Mouse (Mus musculus) limb, embryonic 13.5 days (tissue): ENCODE data around the gene Eid3. TPM values are rescaled to one million over a fixed set of nuclear protein-coding genes. Genes with fewer than 3 reads are reported as not detected.

Experiments used
- ATAC-seq: fragments of 200-750 bp; cut with Nextera tagmentation; 2 replicates; pipeline ENCODE4 v1.8.0; 2017; ENCODE audit warnings: low read depth, moderate number of reproducible peaks, moderate TSS enrichment; ENCODE audit not compliant: low FRiP score
- H3K27ac ChIP-seq: fragments of 300-500 bp; sonication (generic); 2 replicates; pipeline ENCODE4 v1.5.1; 2015; ENCODE audit warnings: inconsistent platforms, mild to moderate bottlenecking, moderate library complexity
- H3K27me3 ChIP-seq: fragments of 300-500 bp; sonication (generic); 2 replicates; pipeline ENCODE4 v1.6.1; 2015; ENCODE audit warnings: mild to moderate bottlenecking, inconsistent platforms
- H3K36me3 ChIP-seq: fragments of 300-500 bp; sonication (generic); 2 replicates; pipeline ENCODE4 v1.6.1; 2015; ENCODE audit warnings: inconsistent platforms, mild to moderate bottlenecking, moderate library complexity
- H3K4me1 ChIP-seq: fragments of 300-500 bp; sonication (generic); 2 replicates; pipeline ENCODE4 v1.6.1; 2015; ENCODE audit warnings: inconsistent platforms
- H3K4me2 ChIP-seq: fragments of 300-500 bp; sonication (generic); replicated peaks from 2 replicates; pipeline ENCODE4 v1.6.1; 2015; ENCODE audit warnings: inconsistent platforms, mild to moderate bottlenecking, moderate library complexity
- H3K4me3 ChIP-seq: fragments of 300-500 bp; sonication (generic); 2 replicates; pipeline ENCODE4 v1.5.1; 2015; ENCODE audit warnings: moderate library complexity, mild to moderate bottlenecking, inconsistent platforms
- H3K9ac ChIP-seq: fragments of 300-500 bp; sonication (generic); 2 replicates; pipeline ENCODE4 v1.6.1; 2015; ENCODE audit warnings: mild to moderate bottlenecking, inconsistent platforms
- H3K9me3 ChIP-seq: fragments of 300-500 bp; sonication (generic); 2 replicates; pipeline ENCODE4 v1.6.1; 2016; ENCODE audit warnings: inconsistent platforms
- WGBS: fragments of 180-500 bp; shearing (Covaris S2); methylation state at CpG from one replicate; pipeline ENCODE4 v1.1.7; 2015; 5-methylcytosine and 5-hydroxymethylcytosine counted together
- polyA plus RNA-seq: library from polyadenylated mRNA; unstranded; fragments of >200 nt; fragmentation: Nextera tagmentation; extraction: Ambion mirVana; gene quantifications from 2 replicates; pipeline ENCODE4 v1.2.1, GENCODE M21; 2015

Eid3 gene
- polyA plus RNA-seq, 1 experiment from 2014 or later = 0.51 TPM

DNA sequence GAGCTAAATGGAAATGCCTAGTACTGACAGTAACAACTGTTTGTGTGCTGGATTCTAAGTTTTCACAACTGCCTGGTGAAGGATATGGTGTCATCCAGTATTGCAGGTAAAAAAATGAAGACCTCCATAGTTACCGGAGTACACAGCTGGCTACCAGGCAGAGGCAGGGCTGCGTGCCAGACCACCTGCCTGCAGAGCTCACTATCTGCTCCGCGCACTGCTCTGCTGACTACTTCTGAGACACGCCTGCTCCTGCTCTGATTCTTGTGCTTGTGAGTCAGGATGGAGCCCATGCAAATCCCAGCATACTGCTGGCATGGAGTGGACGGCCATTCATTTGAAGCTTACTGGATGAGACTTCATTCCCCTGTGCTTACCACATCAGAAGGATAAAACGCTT lies 2.6 kb upstream of the Eid3 start:
- Histone ChIP-seq H3K27me3 (no peaks in the 10 kb centered on the region), H3K36me3 (peaks cover 47% of the 10 kb centered on the region), H3K4me3 (no peak overlapping the region), H3K27ac (no peak overlapping the region), H3K9me3 (no peaks in the 10 kb centered on the region), H3K4me2 (no peak overlapping the region), H3K4me1 (peaks cover 34% of the 10 kb centered on the region), H3K9ac (no peak overlapping the region)
- 74% methylated on average over 7 of the region's 7 CpGs for WGBS
- ATAC-seq = no peak

GRCm38 (mm10) chr10:82866832-82867231 lies 406 bp downstream of the Eid3 start:
- H3K4me3 ChIP-seq = no peak overlapping the region
- H3K27me3 ChIP-seq = no peaks in the 10 kb centered on the region
- H3K4me2 ChIP-seq = no peak overlapping the region
- no peak overlapping the region for H3K9ac ChIP-seq
- WGBS = 91% methylated on average over 18 of the region's 18 CpGs
- H3K9me3 ChIP-seq = no peaks in the 10 kb centered on the region
- H3K27ac ChIP-seq = no peak overlapping the region
- no peak for ATAC-seq
- peaks cover 58% of the 10 kb centered on the region for H3K36me3 ChIP-seq
- H3K4me1 ChIP-seq = peaks cover 22% of the 10 kb centered on the region

DNA sequence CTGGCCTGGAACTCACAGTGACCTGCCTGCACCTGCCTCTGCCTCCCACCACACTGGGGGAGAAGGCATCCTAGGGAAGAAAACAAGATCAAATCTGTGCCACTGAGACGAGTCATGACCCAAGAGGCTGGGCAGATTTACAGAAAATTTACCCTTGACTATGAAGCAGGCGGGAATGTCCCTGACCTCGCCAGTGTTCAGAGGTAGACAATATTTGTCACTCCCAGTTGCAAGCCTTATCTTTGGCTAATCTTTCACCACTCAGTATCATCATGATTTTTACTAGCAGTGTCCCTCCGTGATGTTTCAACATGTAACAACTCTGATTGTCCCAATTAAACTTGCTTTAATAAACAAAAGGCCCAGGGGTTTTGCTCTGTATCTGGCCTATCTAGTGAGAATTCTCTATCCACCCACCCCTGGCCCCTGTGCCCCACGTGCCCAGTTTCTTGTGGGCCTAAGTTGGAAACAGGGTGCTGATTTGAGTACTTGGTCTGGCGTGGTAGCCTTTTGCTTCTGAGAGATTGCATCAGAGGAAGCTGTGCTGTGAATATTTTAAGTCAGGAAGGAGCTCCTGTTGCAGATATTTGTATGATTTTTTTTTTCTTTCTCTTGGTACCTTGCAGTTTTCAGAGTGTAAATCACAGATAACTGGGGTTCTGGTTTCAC lies 2.1 kb downstream of the Eid3 start:
- WGBS = 87% methylated on average over 6 of the region's 6 CpGs
- no peak overlapping the region for H3K27ac ChIP-seq
- peaks cover 19% of the 10 kb centered on the region for H3K4me1 ChIP-seq
- H3K36me3 ChIP-seq = peaks cover 56% of the 10 kb centered on the region
- no peaks in the 10 kb centered on the region for H3K9me3 ChIP-seq
- no peaks in the 10 kb centered on the region for H3K27me3 ChIP-seq
- H3K9ac ChIP-seq = no peak overlapping the region
- no peak overlapping the region for H3K4me2 ChIP-seq
- no peak for ATAC-seq
- no peak overlapping the region for H3K4me3 ChIP-seq

- peaks cover 70% of the 10 kb centered on the region for H3K36me3 ChIP-seq
- H3K4me3 ChIP-seq = no peak overlapping the region
- H3K27ac ChIP-seq = no peak overlapping the region
- no peak for ATAC-seq
- 89% methylated on average over 10 of the region's 10 CpGs for WGBS
- no peak overlapping the region for H3K4me2 ChIP-seq
- no peaks in the 10 kb centered on the region for H3K9me3 ChIP-seq
- H3K4me1 ChIP-seq = peaks cover 14% of the 10 kb centered on the region
- H3K9ac ChIP-seq = no peak overlapping the region
- no peaks in the 10 kb centered on the region for H3K27me3 ChIP-seq
Measured at GRCm38 (mm10) chr10:82875446-82875845, 9.0 kb downstream of the Eid3 start.

DNA sequence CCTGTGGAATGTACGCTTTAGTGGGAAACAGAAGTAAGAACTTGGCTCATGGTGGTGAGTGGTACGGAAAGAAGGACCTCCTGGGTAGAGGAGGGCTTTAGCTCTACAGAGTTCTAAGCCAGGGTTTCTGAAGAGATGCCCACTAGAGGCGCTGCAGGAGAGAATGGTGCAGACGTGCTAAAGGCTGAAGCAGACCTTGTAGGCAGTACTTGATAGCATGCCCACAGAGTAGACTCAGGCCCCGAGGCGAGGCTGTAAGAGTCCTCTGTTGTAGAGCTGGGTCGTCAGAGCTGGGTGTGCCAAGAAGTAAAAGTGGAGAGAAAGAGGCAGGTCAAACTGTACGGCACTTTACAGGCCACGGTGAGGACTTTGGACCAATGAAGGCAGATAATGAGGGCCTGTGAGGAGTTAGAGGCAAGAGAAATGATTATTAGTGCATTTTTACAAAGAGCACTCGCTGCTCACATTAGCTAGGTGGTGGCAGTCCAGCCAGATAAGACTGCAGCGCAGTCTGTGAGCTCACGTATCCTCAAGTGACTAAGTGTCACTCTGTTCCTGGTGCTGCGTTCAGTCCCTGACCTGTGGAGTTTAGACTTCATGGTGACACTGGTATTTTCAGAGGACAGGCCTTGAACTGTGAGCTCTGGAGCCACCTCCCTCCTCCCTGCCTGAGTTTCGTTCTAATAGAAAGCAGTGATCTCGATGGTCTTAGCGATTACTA lies 9.8 kb downstream of the Eid3 start:
- ATAC-seq = no peak
- Histone ChIP-seq H3K27me3 (no peaks in the 10 kb centered on the region), H3K4me3 (no peak overlapping the region), H3K36me3 (peaks cover 75% of the 10 kb centered on the region), H3K9ac (no peak overlapping the region), H3K27ac (no peak overlapping the region), H3K4me2 (no peak overlapping the region), H3K9me3 (no peaks in the 10 kb centered on the region), H3K4me1 (peaks cover 14% of the 10 kb centered on the region)
- 84% methylated on average over 16 of the region's 16 CpGs for WGBS

- H3K36me3 ChIP-seq = peaks cover 89% of the 10 kb centered on the region
- H3K4me1 ChIP-seq = no peaks in the 10 kb centered on the region
- no peak overlapping the region for H3K27ac ChIP-seq
- no peaks in the 10 kb centered on the region for H3K27me3 ChIP-seq
- H3K9me3 ChIP-seq = no peaks in the 10 kb centered on the region
- no peak for ATAC-seq
- no peak overlapping the region for H3K4me3 ChIP-seq
- no peak overlapping the region for H3K4me2 ChIP-seq
- H3K9ac ChIP-seq = no peak overlapping the region
- WGBS = 95% methylated on average over 6 of the region's 6 CpGs
Measured at GRCm38 (mm10) chr10:82887354-82887753, 20.9 kb downstream of the Eid3 start.

DNA sequence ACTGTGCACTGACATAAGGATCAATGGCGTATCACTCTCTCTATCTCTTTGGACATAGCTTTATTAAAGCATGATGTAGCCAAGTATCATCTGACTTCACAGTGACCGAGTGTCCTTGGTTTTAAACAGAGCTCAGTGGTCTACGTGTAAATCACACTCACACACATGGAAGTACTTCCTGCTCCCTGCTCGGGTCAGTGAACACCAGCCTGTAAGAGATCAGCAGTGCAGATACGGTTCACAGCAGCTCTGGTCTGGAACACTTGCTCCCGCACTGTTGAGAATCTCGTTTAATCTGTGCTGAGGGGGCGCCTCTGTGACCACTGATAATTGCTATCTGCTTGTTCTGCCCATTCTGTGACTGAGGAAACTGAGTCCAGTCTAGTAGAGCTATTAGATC lies 22.1 kb downstream of the Eid3 start:
- H3K4me3 ChIP-seq = no peak overlapping the region
- no peaks in the 10 kb centered on the region for H3K27me3 ChIP-seq
- no peaks in the 10 kb centered on the region for H3K4me1 ChIP-seq
- peaks cover 89% of the 10 kb centered on the region for H3K36me3 ChIP-seq
- no peak overlapping the region for H3K27ac ChIP-seq
- no peak for ATAC-seq
- H3K9me3 ChIP-seq = no peaks in the 10 kb centered on the region
- 88% methylated on average over 8 of the region's 8 CpGs for WGBS
- no peak overlapping the region for H3K4me2 ChIP-seq
- no peak overlapping the region for H3K9ac ChIP-seq

GRCm38 (mm10) chr10:82889447-82889973 lies 23.1 kb downstream of the Eid3 start:
- Histone ChIP-seq H3K27me3 (no peaks in the 10 kb centered on the region), H3K4me3 (no peak overlapping the region), H3K9ac (no peak overlapping the region), H3K9me3 (no peaks in the 10 kb centered on the region), H3K4me2 (no peak overlapping the region), H3K36me3 (peaks cover 90% of the 10 kb centered on the region), H3K4me1 (no peaks in the 10 kb centered on the region), H3K27ac (no peak overlapping the region)
- no peak for ATAC-seq
- 65% methylated on average over 9 of the region's 9 CpGs for WGBS

GRCm38 (mm10) chr10:82890936-82891335 lies 24.5 kb downstream of the Eid3 start:
- ATAC-seq = no peak
- Histone ChIP-seq H3K27ac (no peak overlapping the region), H3K9me3 (no peaks in the 10 kb centered on the region), H3K4me2 (no peak overlapping the region), H3K27me3 (no peaks in the 10 kb centered on the region), H3K9ac (no peak overlapping the region), H3K36me3 (peaks cover 89% of the 10 kb centered on the region), H3K4me3 (no peak overlapping the region), H3K4me1 (no peaks in the 10 kb centered on the region)
- 81% methylated on average over 2 of the region's 2 CpGs for WGBS

GRCm38 (mm10) chr10:82891427-82891826 lies 25.0 kb downstream of the Eid3 start:
- H3K4me3 ChIP-seq = no peak overlapping the region
- H3K9ac ChIP-seq = no peak overlapping the region
- no peak for ATAC-seq
- H3K27ac ChIP-seq = no peak overlapping the region
- H3K4me1 ChIP-seq = no peaks in the 10 kb centered on the region
- no peak overlapping the region for H3K4me2 ChIP-seq
- 79% methylated on average over 7 of the region's 7 CpGs for WGBS
- no peaks in the 10 kb centered on the region for H3K27me3 ChIP-seq
- peaks cover 89% of the 10 kb centered on the region for H3K36me3 ChIP-seq
- no peaks in the 10 kb centered on the region for H3K9me3 ChIP-seq

DNA sequence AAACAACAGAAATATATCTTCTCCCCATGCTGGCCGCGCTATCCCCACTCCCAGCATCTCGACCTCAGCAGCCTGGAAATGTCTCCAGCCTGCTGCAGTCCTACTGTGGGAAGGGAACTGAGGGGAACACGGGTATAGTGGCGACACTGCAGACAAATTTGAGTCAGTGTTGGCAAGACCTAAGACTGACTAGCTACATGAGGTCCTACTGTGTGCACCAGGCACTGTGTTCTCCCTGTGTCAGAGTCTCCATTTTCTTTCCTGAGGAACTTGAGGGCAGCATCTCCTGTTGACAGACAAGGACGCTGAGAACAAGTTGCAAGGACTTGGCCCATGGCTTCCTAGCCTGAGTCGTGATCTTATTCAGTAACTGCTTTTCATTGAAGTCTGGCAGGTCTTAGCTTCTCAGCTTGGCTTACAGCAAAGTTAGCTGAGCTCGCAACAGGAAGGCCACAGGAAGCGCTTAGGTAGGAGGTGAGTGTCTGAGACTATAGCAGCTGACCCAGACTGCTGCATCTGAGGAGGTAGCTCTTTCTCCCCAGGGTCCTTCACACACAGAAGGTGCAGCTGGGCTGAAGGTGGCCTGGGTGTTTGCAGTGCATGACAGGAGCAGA lies 26.1 kb downstream of the Eid3 start:
- Histone ChIP-seq H3K4me3 (no peak overlapping the region), H3K9ac (no peak overlapping the region), H3K36me3 (peaks cover 90% of the 10 kb centered on the region), H3K4me1 (no peaks in the 10 kb centered on the region), H3K4me2 (no peak overlapping the region), H3K27ac (no peak overlapping the region), H3K27me3 (no peaks in the 10 kb centered on the region), H3K9me3 (no peaks in the 10 kb centered on the region)
- 86% methylated on average over 9 of the region's 9 CpGs for WGBS
- no peak for ATAC-seq

DNA sequence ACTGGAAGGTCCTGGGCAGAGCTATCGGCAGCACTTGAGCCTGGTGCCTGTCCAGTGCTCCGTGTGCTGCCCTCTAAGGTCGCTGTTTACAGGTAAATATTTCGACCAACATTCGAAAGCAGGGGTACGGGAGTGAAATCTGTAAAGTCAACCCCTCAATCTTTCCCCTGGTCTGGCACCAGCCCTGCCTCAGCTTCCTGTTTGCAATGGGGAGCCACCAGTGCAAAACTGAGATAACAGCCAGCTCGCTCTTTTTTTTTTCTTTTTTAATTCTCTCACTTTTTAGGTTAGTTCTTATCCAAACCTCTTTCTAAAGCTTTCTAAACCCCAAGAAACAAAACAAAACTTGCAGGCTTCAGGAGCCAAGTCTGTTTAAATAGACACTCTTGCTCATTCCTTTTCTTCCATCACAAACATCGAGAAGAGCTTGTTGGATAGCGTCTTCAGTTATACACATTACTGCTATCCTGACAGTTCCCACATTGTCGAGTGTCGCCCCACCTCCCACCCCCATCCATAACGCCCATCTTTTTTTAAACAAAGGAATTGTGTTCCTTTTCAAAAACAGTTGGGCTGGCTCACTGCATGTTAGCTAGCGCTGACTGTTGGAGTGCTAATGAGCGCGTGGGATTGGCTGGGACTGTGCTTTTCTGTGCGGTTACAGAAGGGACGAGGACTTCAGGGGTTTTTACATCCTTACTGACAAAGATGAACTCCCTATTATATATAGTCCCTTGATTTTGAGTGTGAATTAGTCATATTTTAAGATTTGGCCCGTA lies 27.6 kb downstream of the Eid3 start:
- ATAC-seq = no peak
- Histone ChIP-seq H3K9me3 (no peaks in the 10 kb centered on the region), H3K4me3 (no peak overlapping the region), H3K4me1 (no peaks in the 10 kb centered on the region), H3K27ac (no peak overlapping the region), H3K4me2 (no peak overlapping the region), H3K9ac (no peak overlapping the region), H3K27me3 (no peaks in the 10 kb centered on the region), H3K36me3 (peaks cover 86% of the 10 kb centered on the region)
- WGBS = 91% methylated on average over 18 of the region's 18 CpGs
